Mouse (Mus musculus): ENCODE measurements around the gene Tprn.

GRCm38 (mm10) chr2:25290816-25291130 is 28.4 kb downstream of the Tprn start:
- TF ChIP-seq POLR2A (IDR thresholded peaks at IDR 0.05; ENCODE audit: low read depth, low read length) = no peak
- no peak for TF ChIP-seq CTCF (IDR thresholded peaks at IDR 0.05; ENCODE audit: extremely low read depth, insufficient read length, insufficient replicate concordance, low read depth, low read length)

All from small intestine, adult 2 months (tissue).